Mouse (Mus musculus) brain, embryonic 14.5 days (tissue): ENCODE data around the gene Mpped2.

Source experiments
- CTCF ChIP-seq: fragments of 200-500 bp; IDR thresholded peaks from 2 replicates; pipeline ENCODE4 v1.5.1; 2012; ENCODE audit warnings: inconsistent platforms, mild to moderate bottlenecking, moderate library complexity, borderline replicate concordance; ENCODE audit not compliant: insufficient read depth, insufficient read length; ENCODE audit errors: extremely low read depth
- POLR2A ChIP-seq: fragments of 200-500 bp; IDR thresholded peaks from 2 replicates; pipeline ENCODE4 v1.6.1; 2012; ENCODE audit warnings: mild to moderate bottlenecking, inconsistent platforms, borderline replicate concordance; ENCODE audit not compliant: poor library complexity, insufficient read depth, insufficient read length, severe bottlenecking; ENCODE audit errors: extremely low read depth

GRCm38 (mm10) chr2:106762920-106763319 lies 69.9 kb downstream of the Mpped2 start:
- TF ChIP-seq POLR2A (no peak), CTCF (no peak)
